Mouse (Mus musculus) hindbrain, embryonic 12.5 days (tissue): ENCODE results near the gene 4930544D05Rik. TPM values are rescaled to one million over a fixed set of nuclear protein-coding genes. Genes with fewer than 3 reads are reported as not detected.

ENCODE experiments used
- ATAC-seq: fragments of 200-750 bp; cut with Nextera tagmentation; 2 replicates; pipeline ENCODE4 v1.8.0; 2017; ENCODE audit warnings: moderate TSS enrichment; ENCODE audit not compliant: low FRiP score
- H3K27ac ChIP-seq: fragments of 300-500 bp; sonication (generic); 2 replicates; pipeline ENCODE4 v1.5.1; 2016; ENCODE audit warnings: mild to moderate bottlenecking
- H3K27me3 ChIP-seq: fragments of 300-500 bp; sonication (generic); 2 replicates; pipeline ENCODE4 v1.6.1; 2016; ENCODE audit warnings: mild to moderate bottlenecking
- H3K36me3 ChIP-seq: fragments of 300-500 bp; sonication (generic); 2 replicates; pipeline ENCODE4 v1.6.1; 2016; ENCODE audit warnings: mild to moderate bottlenecking
- H3K4me1 ChIP-seq: fragments of 300-500 bp; sonication (generic); 2 replicates; pipeline ENCODE4 v1.6.1; 2016
- H3K4me2 ChIP-seq: fragments of 300-500 bp; sonication (generic); replicated peaks from 2 replicates; pipeline ENCODE4 v1.6.1; 2016; ENCODE audit warnings: mild to moderate bottlenecking
- H3K4me3 ChIP-seq: fragments of 300-500 bp; sonication (generic); 2 replicates; pipeline ENCODE4 v1.5.1; 2016; ENCODE audit warnings: mild to moderate bottlenecking
- H3K9ac ChIP-seq: fragments of 300-500 bp; sonication (generic); 2 replicates; pipeline ENCODE4 v1.6.1; 2016; ENCODE audit warnings: mild to moderate bottlenecking, moderate library complexity
- H3K9me3 ChIP-seq: fragments of 300-500 bp; sonication (generic); replicated peaks from 2 replicates; pipeline ENCODE4 v1.6.1; 2016; ENCODE audit warnings: mild to moderate bottlenecking
- WGBS: fragments of 180-500 bp; shearing (Covaris S2); methylation state at CpG from one replicate; pipeline ENCODE4 v1.1.7; 2016; 5-methylcytosine and 5-hydroxymethylcytosine counted together
- polyA plus RNA-seq: library from polyadenylated mRNA; unstranded; fragments of >200 nt; fragmentation: Nextera tagmentation; extraction: Ambion mirVana; gene quantifications from 2 replicates; pipeline ENCODE4 v1.2.1, GENCODE M21; 2016

Gene 4930544D05Rik
- polyA plus RNA-seq, 1 experiment from 2014 or later = not detected

DNA sequence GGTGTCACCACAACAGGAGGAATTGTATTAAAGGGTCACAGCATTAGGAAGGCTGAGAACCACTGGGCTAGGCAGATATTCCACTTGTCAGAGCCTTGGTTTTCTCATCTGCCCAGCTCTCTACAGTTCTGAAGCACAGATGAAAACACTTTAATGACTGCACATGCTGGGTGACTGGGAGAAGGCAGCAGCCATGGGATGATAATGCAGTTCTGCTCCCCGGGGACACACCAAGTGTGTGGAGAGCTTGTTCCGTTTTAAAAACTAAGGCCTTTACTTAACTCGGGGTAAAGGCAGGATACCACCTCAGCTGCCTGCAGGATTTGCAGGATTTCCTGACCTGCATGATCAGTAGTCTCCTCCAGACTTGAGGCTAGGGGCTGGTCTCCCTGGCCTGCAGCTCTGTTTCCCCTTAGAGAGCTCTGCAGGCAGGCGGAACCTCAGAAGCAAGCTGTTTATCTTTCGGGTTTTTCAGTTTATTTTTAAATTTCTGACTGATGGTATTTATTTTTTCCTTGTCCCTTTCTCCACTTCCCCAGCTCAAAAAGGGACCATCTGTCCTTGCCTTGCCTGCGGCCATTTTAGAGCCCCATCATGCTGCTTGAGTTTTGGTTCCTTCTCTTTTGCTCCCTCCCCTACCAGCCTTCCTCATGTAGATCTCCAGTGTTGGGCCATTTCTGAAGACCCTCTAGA, 32.5 kb upstream of the 4930544D05Rik start:
- Histone ChIP-seq H3K27ac (peak overlapping the region; percentile 40; the same call in 1 of the 2 replicates), H3K36me3 (no peaks in the 10 kb centered on the region), H3K4me3 (no peak overlapping the region), H3K27me3 (no peaks in the 10 kb centered on the region), H3K4me1 (peaks cover 49% of the 10 kb centered on the region), H3K4me2 (no peak overlapping the region), H3K9me3 (no peaks in the 10 kb centered on the region), H3K9ac (no peak overlapping the region)
- WGBS = 75% methylated on average over 6 of the region's 6 CpGs
- ATAC-seq = no peak

DNA sequence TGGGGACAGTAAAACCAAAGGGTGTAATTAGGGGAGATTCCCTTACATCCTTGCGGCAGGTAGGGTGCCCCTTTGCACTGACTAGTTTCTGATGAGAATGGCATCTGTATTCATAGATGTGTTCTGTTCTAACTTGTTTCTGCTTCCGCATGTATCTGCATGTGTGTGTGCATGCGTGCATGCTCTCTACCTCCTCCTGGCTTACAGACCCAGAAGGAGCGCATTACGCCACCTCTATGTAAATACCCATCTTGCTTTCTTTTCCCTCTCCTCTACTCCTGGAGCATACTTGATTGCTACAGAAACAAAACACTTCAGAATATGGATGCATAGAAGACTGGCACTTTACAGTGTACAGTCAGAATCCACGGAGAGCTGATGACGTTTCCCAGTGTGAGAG, 31.9 kb upstream of the 4930544D05Rik start:
- no peak overlapping the region for H3K27ac ChIP-seq
- no peaks in the 10 kb centered on the region for H3K9me3 ChIP-seq
- peaks cover 46% of the 10 kb centered on the region for H3K4me1 ChIP-seq
- no peak for ATAC-seq
- no peak overlapping the region for H3K4me2 ChIP-seq
- H3K36me3 ChIP-seq = no peaks in the 10 kb centered on the region
- WGBS = 87% methylated on average over 7 of the region's 7 CpGs
- H3K4me3 ChIP-seq = no peak overlapping the region
- H3K27me3 ChIP-seq = no peaks in the 10 kb centered on the region
- no peak overlapping the region for H3K9ac ChIP-seq

DNA sequence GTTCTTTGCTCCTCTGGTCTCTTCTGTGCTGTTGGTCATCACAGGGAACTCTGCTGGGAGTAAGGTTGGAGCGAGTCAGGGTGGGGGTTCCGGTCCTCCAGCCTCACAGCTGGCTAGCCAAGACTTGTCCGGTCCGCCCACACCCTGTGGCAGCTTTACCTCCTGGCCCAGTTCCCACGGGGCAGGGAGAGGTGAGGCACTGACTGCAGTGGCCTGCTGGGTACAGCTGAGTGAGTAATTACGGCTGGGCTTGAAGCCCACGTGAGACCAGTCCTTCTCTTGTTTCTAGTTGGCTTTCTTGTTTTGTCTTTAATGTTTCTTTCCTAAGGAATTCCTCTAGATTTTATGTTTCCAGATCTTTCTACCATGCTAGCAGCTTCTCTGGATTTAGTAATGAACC, 30.2 kb upstream of the 4930544D05Rik start:
- Histone ChIP-seq H3K9me3 (no peaks in the 10 kb centered on the region), H3K36me3 (no peaks in the 10 kb centered on the region), H3K4me2 (no peak overlapping the region), H3K4me3 (no peak overlapping the region), H3K9ac (no peak overlapping the region), H3K4me1 (peaks cover 38% of the 10 kb centered on the region), H3K27ac (peak overlapping the region; percentile 53; the same call in 1 of the 2 replicates), H3K27me3 (no peaks in the 10 kb centered on the region)
- 51% methylated on average over 7 of the region's 7 CpGs for WGBS
- no peak for ATAC-seq

DNA sequence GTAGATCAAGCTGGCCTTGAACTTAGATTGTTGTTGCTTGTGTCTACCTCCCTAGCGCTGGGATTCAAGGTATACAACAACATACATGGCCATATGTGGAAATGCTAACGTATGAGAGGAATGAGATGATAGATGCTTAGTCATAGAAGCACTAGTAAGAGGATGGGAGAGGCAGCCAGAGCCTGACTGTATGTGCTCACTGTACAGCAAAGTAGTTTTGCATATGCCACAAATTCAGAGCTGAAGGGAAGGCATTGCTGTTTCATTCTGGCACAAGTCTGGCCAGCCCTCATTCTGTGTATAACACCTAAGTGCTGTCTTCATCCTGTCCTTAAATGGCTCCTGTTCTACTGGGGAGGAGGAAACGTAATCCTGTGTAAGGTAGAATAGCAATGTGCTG, 29.4 kb upstream of the 4930544D05Rik start:
- Histone ChIP-seq H3K4me1 (peaks cover 38% of the 10 kb centered on the region), H3K4me2 (no peak overlapping the region), H3K4me3 (no peak overlapping the region), H3K9me3 (no peaks in the 10 kb centered on the region), H3K27ac (no peak overlapping the region), H3K27me3 (no peaks in the 10 kb centered on the region), H3K9ac (no peak overlapping the region), H3K36me3 (no peaks in the 10 kb centered on the region)
- ATAC-seq = no peak
- WGBS = 89% methylated on average over 3 of the region's 3 CpGs

DNA sequence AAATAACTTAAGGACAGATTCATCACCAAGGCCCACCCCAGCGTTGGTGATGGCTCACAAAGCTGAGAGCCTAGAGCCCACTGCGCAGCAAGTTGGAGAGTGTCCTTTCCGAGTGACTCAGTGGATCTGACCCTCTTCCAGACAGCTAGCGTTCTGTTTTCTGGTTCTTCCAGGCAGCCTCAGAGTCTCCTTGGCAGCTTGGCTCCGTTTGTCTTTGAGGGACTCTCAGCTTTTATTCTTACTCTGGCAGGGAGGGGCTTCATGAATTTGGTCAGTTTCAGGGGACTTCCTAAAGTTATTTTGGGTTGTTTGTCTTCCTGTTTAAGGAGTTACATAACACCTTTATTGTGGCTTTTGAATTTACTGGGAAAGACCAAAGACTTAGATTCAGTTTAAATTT, 28.7 kb upstream of the 4930544D05Rik start:
- no peak overlapping the region for H3K27ac ChIP-seq
- no peaks in the 10 kb centered on the region for H3K36me3 ChIP-seq
- H3K4me1 ChIP-seq = peaks cover 39% of the 10 kb centered on the region
- no peak overlapping the region for H3K4me2 ChIP-seq
- H3K9ac ChIP-seq = no peak overlapping the region
- no peaks in the 10 kb centered on the region for H3K27me3 ChIP-seq
- no peak for ATAC-seq
- no peaks in the 10 kb centered on the region for H3K9me3 ChIP-seq
- H3K4me3 ChIP-seq = no peak overlapping the region
- WGBS = 83% methylated on average over 5 of the region's 5 CpGs

DNA sequence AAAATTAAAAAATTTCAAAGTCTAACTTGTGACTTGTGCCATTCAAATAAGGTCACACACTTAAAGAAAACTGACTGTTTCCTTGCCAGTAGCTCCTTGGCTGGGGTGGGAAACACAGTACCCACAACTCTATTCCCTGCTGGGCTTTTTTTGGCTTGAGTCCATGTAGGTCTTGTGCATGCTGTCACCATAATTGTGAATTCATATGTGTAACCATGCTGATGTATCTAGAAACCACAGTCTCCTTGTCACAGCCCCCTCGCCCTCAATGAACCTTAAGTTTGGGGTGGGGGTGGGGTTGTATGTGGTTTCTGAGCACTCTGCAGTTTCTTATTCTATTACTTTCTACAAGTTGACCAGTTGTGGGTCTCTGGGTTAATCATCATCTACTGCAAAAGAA, 23.9 kb upstream of the 4930544D05Rik start:
- no peak for ATAC-seq
- Histone ChIP-seq H3K4me1 (peaks cover 14% of the 10 kb centered on the region), H3K4me2 (no peak overlapping the region), H3K36me3 (no peaks in the 10 kb centered on the region), H3K27ac (no peak overlapping the region), H3K27me3 (no peaks in the 10 kb centered on the region), H3K9me3 (no peaks in the 10 kb centered on the region), H3K9ac (no peak overlapping the region), H3K4me3 (no peak overlapping the region)
- WGBS = 79% methylated on average over 1 of the region's 1 CpGs

DNA sequence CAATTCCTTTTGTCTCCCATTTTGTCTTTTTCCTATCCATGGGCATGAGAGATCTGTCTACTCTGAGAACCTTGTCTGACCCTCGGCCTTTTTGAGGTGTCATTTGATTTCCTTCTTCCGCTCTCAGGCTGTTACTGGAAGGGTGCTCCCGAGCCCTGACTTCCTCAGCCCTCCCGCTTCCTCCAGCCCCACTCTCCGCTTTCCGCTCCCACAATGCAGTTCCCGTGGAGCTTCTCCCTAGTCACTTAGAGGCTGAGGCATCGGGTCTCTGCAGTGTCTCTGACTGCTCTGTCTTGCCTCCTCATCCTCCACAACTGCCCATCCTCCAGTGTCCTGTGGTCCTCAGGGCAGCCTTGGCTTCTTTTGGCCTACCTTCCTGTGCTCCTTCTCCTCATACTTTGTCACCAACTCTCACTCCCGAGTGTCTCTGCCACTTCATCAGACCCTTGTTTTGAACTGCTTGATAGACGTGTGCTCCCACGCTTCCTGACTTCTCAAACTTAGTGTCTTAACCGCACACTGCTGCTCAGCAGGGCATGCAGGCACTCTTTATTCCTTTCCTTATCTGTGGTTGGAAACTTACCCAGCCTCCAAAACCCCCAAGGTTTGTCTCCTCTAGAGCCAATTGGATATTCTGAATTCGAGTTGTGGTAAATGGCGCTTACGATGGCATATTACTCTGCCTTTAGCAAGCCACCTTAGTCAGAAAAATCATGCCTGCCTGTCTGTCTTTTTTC, 21.2 kb upstream of the 4930544D05Rik start:
- Histone ChIP-seq H3K27ac (no peak overlapping the region), H3K36me3 (peaks cover 18% of the 10 kb centered on the region), H3K4me1 (peaks cover 15% of the 10 kb centered on the region), H3K4me2 (no peak overlapping the region), H3K4me3 (no peak overlapping the region), H3K9me3 (no peaks in the 10 kb centered on the region), H3K9ac (no peak overlapping the region), H3K27me3 (no peaks in the 10 kb centered on the region)
- no peak for ATAC-seq
- 87% methylated on average over 15 of the region's 15 CpGs for WGBS

DNA sequence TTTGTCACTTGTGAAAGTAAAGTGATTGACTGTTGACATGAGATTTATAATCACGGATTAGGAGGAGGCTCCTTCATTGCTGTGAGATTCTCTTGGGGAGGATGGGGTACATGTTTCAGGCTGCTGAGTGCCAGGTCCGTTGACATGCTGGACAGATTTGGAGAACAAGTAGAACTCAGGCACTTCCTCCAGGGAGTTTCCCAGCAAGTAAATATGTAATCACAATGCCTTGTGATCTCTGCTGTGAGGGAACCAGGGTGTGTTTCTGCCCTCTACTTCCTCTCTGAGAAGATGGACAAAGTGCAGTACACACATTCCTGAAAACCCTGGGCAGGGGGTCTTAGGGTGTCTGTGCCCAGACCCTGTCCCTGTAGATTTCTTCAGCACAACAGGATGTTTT, 20.0 kb upstream of the 4930544D05Rik start:
- no peak overlapping the region for H3K4me3 ChIP-seq
- no peaks in the 10 kb centered on the region for H3K9me3 ChIP-seq
- H3K27me3 ChIP-seq = no peaks in the 10 kb centered on the region
- 0 out of 2 replicates have a peak overlapping the region, but pooled peaks have one; percentile 23 for H3K27ac ChIP-seq
- H3K4me2 ChIP-seq = no peak overlapping the region
- 75% methylated on average over 2 of the region's 2 CpGs for WGBS
- peaks cover 15% of the 10 kb centered on the region for H3K4me1 ChIP-seq
- peaks cover 24% of the 10 kb centered on the region for H3K36me3 ChIP-seq
- ATAC-seq = no peak
- no peak overlapping the region for H3K9ac ChIP-seq

DNA sequence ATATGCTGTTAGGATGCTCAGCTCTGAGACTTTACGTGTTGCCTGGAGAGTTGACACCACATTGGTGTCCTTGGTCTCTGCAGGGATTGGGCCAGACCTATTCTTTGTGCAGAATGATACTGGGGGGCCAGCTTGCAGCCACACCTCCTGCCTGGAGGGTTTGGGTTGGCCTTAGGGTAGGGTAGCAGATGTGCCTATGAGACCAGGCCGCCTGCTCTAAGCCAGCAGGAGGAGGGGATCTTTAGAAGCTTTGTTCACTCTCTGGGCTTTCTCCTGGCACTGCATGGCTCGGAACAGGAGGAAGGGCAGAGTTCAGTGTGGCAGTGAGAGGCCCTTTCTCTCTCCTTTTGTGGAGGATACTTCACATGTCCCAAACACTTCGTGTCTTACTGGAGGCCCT, 19.6 kb upstream of the 4930544D05Rik start:
- Histone ChIP-seq H3K9me3 (no peaks in the 10 kb centered on the region), H3K4me3 (no peak overlapping the region), H3K27ac (0 out of 2 replicates have a peak overlapping the region, but pooled peaks have one; percentile 23), H3K9ac (no peak overlapping the region), H3K27me3 (no peaks in the 10 kb centered on the region), H3K4me1 (peaks cover 15% of the 10 kb centered on the region), H3K4me2 (no peak overlapping the region), H3K36me3 (peaks cover 24% of the 10 kb centered on the region)
- ATAC-seq = no peak
- 50% methylated on average over 4 of the region's 4 CpGs for WGBS

DNA sequence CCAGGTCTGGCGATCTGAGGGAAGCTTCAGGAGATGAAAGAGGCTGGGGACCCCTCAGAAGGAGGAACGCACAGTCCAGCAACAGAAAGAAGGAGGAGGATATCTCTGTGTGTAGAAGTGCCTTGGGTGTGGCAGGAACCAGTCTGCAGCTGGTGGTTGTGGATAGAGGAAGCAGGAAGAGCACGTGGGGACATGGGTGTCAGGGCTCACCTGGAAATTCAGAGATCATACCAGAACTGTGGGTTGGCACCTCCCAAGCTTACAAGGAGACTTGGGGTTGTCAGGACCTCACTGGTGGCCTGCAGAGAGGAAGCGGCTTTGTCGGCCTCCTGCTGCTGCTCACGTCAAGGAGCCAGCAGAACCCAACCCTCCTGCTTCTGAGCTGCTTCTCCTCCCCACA, 18.3 kb upstream of the 4930544D05Rik start:
- Histone ChIP-seq H3K4me1 (peaks cover 13% of the 10 kb centered on the region), H3K4me2 (no peak overlapping the region), H3K9ac (no peak overlapping the region), H3K4me3 (no peak overlapping the region), H3K27ac (no peak overlapping the region), H3K9me3 (no peaks in the 10 kb centered on the region), H3K27me3 (no peaks in the 10 kb centered on the region), H3K36me3 (peaks cover 30% of the 10 kb centered on the region)
- 76% methylated on average over 6 of the region's 6 CpGs for WGBS
- no peak for ATAC-seq

DNA sequence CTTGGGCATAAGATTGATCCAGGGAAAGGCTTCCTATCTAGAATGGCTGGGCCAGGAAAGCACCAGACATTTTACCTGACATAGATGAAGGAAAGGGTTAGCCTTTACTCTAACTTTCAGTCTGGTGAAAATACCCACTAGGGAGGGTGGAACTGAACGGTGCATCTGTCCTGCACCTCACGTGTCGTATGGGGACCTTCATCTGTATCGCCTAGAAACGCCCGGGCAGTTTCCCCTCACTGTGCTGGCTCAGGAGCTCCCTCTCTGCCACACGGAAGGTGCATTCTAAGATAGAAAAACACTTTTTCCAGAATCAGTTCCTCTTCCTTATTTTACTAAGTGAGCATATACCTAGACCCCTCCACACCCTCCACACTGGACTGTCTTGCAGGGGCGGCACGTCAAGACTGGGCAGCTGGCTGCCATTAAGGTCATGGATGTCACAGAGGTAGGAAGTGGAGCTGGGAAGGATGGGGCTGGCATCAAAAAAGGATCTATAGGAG, 17.1 kb upstream of the 4930544D05Rik start:
- 90% methylated on average over 9 of the region's 9 CpGs for WGBS
- peaks cover 33% of the 10 kb centered on the region for H3K36me3 ChIP-seq

DNA sequence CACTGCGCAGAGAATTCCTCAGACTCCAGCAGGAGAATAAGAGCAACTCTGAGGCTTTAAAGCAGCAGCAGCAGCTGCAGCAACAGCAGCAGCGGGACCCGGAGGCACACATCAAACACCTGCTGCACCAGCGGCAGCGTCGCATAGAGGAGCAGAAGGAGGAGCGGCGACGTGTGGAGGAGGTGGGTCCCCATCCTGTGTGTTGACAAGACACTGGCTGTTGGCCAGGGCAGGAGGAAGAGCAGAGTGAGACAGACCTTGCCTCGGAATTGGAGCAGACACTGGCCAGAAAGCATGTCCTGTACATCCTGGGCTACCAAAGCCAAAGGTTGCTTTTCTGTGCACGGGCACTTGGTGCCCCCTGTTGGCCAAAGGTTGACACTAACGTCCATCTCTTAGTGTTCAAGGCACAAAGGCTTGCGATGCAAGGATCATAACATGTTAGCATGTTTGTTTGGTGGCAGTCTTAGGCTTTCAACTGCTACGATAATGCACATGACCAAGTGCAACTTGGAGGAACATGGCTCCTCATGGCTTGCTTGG, 10.6 kb upstream of the 4930544D05Rik start:
- WGBS = 60% methylated on average over 14 of the region's 14 CpGs
- H3K27ac ChIP-seq = no peak overlapping the region
- no peak overlapping the region for H3K9ac ChIP-seq
- H3K27me3 ChIP-seq = no peaks in the 10 kb centered on the region
- ATAC-seq = no peak
- no peak overlapping the region for H3K4me2 ChIP-seq
- H3K4me1 ChIP-seq = no peaks in the 10 kb centered on the region
- H3K9me3 ChIP-seq = no peaks in the 10 kb centered on the region
- peaks cover 73% of the 10 kb centered on the region for H3K36me3 ChIP-seq
- H3K4me3 ChIP-seq = no peak overlapping the region

More for the DNA sequence above, 17.1 kb upstream of the 4930544D05Rik start:
- no peak overlapping the region for H3K4me2 ChIP-seq
- H3K27me3 ChIP-seq = no peaks in the 10 kb centered on the region
- H3K9ac ChIP-seq = no peak overlapping the region
- H3K27ac ChIP-seq = no peak overlapping the region
- no peak for ATAC-seq
- H3K4me1 ChIP-seq = peaks cover 13% of the 10 kb centered on the region
- H3K4me3 ChIP-seq = no peak overlapping the region
- no peaks in the 10 kb centered on the region for H3K9me3 ChIP-seq
